Mouse (Mus musculus) E14TG2a.4 (cell line): ENCODE measurements around the gene St8sia1.

Source experiments
- H3K27me3 ChIP-seq: 2 replicates; pipeline ENCODE4 v1.6.1; 2014; ENCODE audit warnings: low read length, control low read depth; ENCODE audit not compliant: insufficient read depth
- H3K36me3 ChIP-seq: 2 replicates; pipeline ENCODE4 v1.6.1; 2014; ENCODE audit warnings: low read length, control low read depth; ENCODE audit not compliant: insufficient read depth
- H3K4me1 ChIP-seq: replicated peaks from 2 replicates; pipeline ENCODE4 v1.6.1; 2014; ENCODE audit warnings: low read depth, low read length, control low read depth
- H3K4me3 ChIP-seq: replicated peaks from 2 replicates; pipeline ENCODE4 v1.5.1; 2014; ENCODE audit warnings: mild to moderate bottlenecking, low read length
- H3K9me3 ChIP-seq: 2 replicates; pipeline ENCODE4 v1.6.1; 2014; ENCODE audit warnings: low read length, control low read depth
- CTCF ChIP-seq: conservative IDR thresholded peaks from 2 replicates; pipeline ENCODE4 v1.5.1; 2014; ENCODE audit warnings: low read length
- NANOG ChIP-seq: IDR thresholded peaks from 2 replicates; pipeline ENCODE4 v1.6.1; 2014; ENCODE audit warnings: borderline replicate concordance, low read length, mixed read lengths
- POU5F1 ChIP-seq: IDR thresholded peaks from 2 replicates; pipeline ENCODE4 v1.6.1; 2014; ENCODE audit warnings: low read length, borderline replicate concordance

St8sia1 gene

DNA sequence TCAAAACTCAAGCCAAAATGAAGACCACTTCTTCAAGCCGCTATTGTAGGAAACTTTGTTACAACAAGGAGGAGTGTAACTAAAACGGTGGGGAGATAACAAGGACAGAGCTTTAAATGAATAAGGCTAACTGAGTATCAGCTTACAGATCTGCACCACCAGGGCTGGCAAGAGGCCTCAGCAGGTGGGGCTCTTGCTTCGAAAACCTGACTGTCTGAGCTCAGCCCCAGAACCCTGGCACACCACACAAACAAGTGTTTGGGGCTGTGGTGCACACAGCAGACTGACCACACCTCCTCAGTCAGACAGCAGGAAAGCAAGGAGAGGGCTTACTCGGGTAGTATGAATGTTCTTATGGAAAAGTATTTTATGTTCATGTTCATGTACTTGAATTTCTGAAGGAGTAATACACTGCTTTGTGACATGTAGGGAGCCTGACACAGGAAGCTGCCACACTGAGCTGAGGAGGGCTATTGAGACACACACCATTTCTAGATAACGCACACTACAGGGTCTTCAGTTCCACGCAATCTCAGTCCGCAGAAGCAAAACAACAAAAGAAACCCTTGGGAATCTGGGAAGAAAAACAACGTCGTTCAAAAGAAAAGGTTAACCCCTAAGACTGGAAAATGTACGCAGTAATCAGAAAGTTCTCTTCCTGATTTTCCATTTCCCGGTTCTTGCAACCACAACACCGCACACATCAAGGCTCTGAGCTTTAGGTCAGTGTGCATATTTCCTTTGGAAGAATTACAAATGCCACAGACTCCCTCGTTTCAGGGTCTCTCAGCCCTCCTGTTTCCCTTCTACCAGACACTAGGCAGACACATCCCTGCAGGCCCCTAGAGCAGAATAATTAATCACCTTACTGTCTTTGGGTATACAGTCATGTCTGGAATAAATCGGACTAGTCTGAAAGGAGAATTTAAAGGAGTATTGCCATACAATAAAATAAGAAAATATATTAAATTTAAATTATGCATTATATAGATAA, 29.8 kb upstream of the St8sia1 start:
- Histone ChIP-seq H3K4me1 (peaks cover 85% of the 10 kb centered on the region), H3K36me3 (no peaks in the 10 kb centered on the region), H3K27me3 (0 out of 2 replicates have a peak, but pooled peaks cover 3% of the 10 kb centered on the region), H3K9me3 (no peaks in the 10 kb centered on the region), H3K4me3 (0 out of 2 replicates have a peak overlapping the region, but pooled peaks have one; percentile 7)
- TF ChIP-seq CTCF (no peak), NANOG (no peak), POU5F1 (no peak)

- Histone ChIP-seq H3K9me3 (no peaks in the 10 kb centered on the region), H3K36me3 (no peaks in the 10 kb centered on the region), H3K27me3 (0 out of 2 replicates have a peak, but pooled peaks cover 3% of the 10 kb centered on the region), H3K4me3 (no peak overlapping the region), H3K4me1 (peaks cover 84% of the 10 kb centered on the region)
- TF ChIP-seq NANOG (no peak), POU5F1 (no peak), CTCF (no peak)
Observed at GRCm38 (mm10) chr6:142992971-142993370, 28.7 kb upstream of the St8sia1 start.

GRCm38 (mm10) chr6:142992099-142992498, 27.8 kb upstream of the St8sia1 start:
- 0 out of 2 replicates have a peak, but pooled peaks cover 3% of the 10 kb centered on the region for H3K27me3 ChIP-seq

GRCm38 (mm10) chr6:142991391-142992059, 27.3 kb upstream of the St8sia1 start:
- H3K27me3 ChIP-seq: 0 out of 2 replicates have a peak, but pooled peaks cover 3% of the 10 kb centered on the region
- no peaks in the 10 kb centered on the region for H3K9me3 ChIP-seq
- peaks cover 88% of the 10 kb centered on the region for H3K4me1 ChIP-seq
- no peaks in the 10 kb centered on the region for H3K36me3 ChIP-seq
- no peak overlapping the region for H3K4me3 ChIP-seq
- TF ChIP-seq POU5F1 (no peak), NANOG (no peak)

More at GRCm38 (mm10) chr6:142992099-142992498, 27.8 kb upstream of the St8sia1 start:
- H3K9me3 ChIP-seq: no peaks in the 10 kb centered on the region
- no peak for TF ChIP-seq CTCF
- no peak for TF ChIP-seq NANOG
- TF ChIP-seq POU5F1: no peak
- no peak overlapping the region for H3K4me3 ChIP-seq
- no peaks in the 10 kb centered on the region for H3K36me3 ChIP-seq
- peaks cover 88% of the 10 kb centered on the region for H3K4me1 ChIP-seq

- no peaks in the 10 kb centered on the region for H3K9me3 ChIP-seq
Observed at GRCm38 (mm10) chr6:142990516-142990915, 26.3 kb upstream of the St8sia1 start.

DNA sequence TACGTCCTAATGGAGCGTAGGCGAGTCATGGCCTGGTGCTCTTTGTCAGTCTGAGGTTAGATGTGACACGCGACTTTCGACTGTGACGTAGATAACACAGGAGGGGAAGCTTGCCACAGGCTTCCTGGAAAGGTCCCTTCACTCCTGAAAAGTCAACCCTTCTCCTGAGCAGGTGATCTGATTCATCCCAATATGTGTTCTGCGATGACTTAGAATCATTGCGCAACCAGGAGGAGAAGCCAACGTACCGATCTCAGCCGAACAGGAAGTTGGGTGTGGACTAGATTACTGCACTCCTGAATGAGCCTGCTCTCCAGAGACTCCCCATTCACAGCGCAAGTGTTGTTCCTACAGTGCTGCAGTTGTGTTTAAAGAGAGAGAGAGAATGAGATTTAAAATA, 25.2 kb upstream of the St8sia1 start:
- Histone ChIP-seq H3K27me3 (0 out of 2 replicates have a peak, but pooled peaks cover 3% of the 10 kb centered on the region), H3K36me3 (no peaks in the 10 kb centered on the region), H3K9me3 (no peaks in the 10 kb centered on the region), H3K4me1 (peaks cover 81% of the 10 kb centered on the region), H3K4me3 (peak overlapping the region; percentile 65)
- no peak for TF ChIP-seq CTCF
- no peak for TF ChIP-seq POU5F1
- TF ChIP-seq NANOG: no peak

More at GRCm38 (mm10) chr6:142990516-142990915, 26.3 kb upstream of the St8sia1 start:
- H3K4me1 ChIP-seq: peaks cover 79% of the 10 kb centered on the region
- H3K27me3 ChIP-seq: 0 out of 2 replicates have a peak, but pooled peaks cover 3% of the 10 kb centered on the region
- H3K4me3 ChIP-seq: no peak overlapping the region
- H3K36me3 ChIP-seq: no peaks in the 10 kb centered on the region
- no peak for TF ChIP-seq POU5F1
- TF ChIP-seq NANOG: no peak
- TF ChIP-seq CTCF: no peak

GRCm38 (mm10) chr6:142988753-142989152, 24.5 kb upstream of the St8sia1 start:
- Histone ChIP-seq H3K4me3 (peak overlapping the region; percentile 65), H3K9me3 (no peaks in the 10 kb centered on the region), H3K36me3 (no peaks in the 10 kb centered on the region), H3K4me1 (peaks cover 78% of the 10 kb centered on the region), H3K27me3 (0 out of 2 replicates have a peak, but pooled peaks cover 3% of the 10 kb centered on the region)
- TF ChIP-seq NANOG: no peak
- no peak for TF ChIP-seq POU5F1
- peak; percentile 96 for TF ChIP-seq CTCF

DNA sequence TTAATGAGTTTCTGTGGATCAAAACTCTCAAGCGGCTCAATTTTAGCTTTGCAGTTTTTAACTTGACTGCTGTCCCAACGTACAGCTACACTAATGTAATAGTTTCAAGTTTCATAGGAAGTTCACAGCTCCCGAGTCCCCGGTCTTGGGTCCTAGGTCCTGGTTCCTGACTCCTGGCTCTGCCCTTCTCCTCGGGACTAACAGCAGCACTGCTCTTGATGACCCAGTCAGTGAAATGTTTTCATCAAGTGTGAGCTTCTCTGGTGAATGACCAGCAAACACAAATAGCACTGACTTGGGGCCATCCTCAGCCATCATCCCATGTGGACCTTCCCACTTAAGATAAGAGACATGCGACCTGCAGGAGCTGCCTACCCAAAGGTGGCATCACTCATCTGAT, 24.0 kb upstream of the St8sia1 start:
- H3K9me3 ChIP-seq: no peaks in the 10 kb centered on the region
- H3K27me3 ChIP-seq: 0 out of 2 replicates have a peak, but pooled peaks cover 3% of the 10 kb centered on the region
- H3K36me3 ChIP-seq: no peaks in the 10 kb centered on the region
- H3K4me3 ChIP-seq: peak overlapping the region; percentile 65
- TF ChIP-seq CTCF: no peak
- TF ChIP-seq NANOG: no peak
- no peak for TF ChIP-seq POU5F1
- H3K4me1 ChIP-seq: peaks cover 77% of the 10 kb centered on the region
